Mouse (Mus musculus): Measurements from ENCODE around the gene Ms4a6c.

DNA sequence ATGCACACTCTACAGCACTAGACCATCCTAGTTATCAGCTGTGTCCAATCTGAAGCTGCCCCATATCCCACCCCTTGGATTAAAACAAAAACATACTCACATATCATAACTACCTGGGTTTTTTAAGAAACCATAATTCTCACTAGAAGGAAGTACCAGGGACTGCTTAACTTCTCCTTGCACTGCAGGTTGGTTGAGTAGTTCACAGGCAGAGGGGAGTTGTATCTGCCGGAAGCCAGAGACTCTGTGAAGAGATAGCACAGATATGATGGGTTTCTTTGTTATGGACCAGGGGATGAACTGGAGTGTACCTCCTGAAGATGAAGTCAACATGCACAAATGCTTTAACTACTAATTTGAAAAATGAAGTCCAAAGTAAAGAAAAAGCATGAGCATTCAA is 31.6 kb downstream of the Ms4a6c start:
- TF ChIP-seq POLR2A (IDR thresholded peaks at IDR 0.05; ENCODE audit: borderline replicate concordance, extremely low read depth, low read depth, low read length) (no peak), CTCF (IDR thresholded peaks at IDR 0.05; ENCODE audit: insufficient read depth, low read length) (no peak)

Data from lung, adult 2 months (tissue).